Mouse (Mus musculus): ENCODE measurements around the gene Frmd3. TPM values are rescaled to one million over a fixed set of nuclear protein-coding genes. Genes with fewer than 3 reads are reported as not detected.
"Not testable (repeated sequence)": the region's sequence is repeated elsewhere in the genome, so short reads cannot be mapped to it uniquely, and the experiment has no call there.

Frmd3 gene
- polyA plus RNA-seq, 1 experiment from 2014 or later: 45.8 TPM

- no peak for ATAC-seq (ENCODE audit: low read depth)
- 78% methylated on average over 3 of the region's 3 CpGs for WGBS
- Histone ChIP-seq H3K4me2 (ENCODE audit: low read depth, low read length) (no peak overlapping the region), H3K4me1 (ENCODE audit: control insufficient read depth, insufficient read depth, low read length) (no peaks in the 10 kb centered on the region), H3K4me3 (ENCODE audit: low read depth, low read length) (no peak overlapping the region), H3K36me3 (ENCODE audit: control insufficient read depth, insufficient read depth, low read length) (no peaks in the 10 kb centered on the region), H3K9me3 (ENCODE audit: control insufficient read depth, low read length) (no peaks in the 10 kb centered on the region), H3K9ac (replicated peaks; ENCODE audit: low read depth, low read length) (no peak overlapping the region), H3K27me3 (ENCODE audit: control insufficient read depth, insufficient read depth, low read length) (no peaks in the 10 kb centered on the region), H3K27ac (ENCODE audit: low read depth, low read length) (no peak overlapping the region)
Observed at GRCm38 (mm10) chr4:74110816-74111215, 97.6 kb downstream of the Frmd3 start.

- no peak overlapping the region for H3K4me2 ChIP-seq (ENCODE audit: low read depth, low read length)
- no peak overlapping the region for H3K9ac ChIP-seq (replicated peaks; ENCODE audit: low read depth, low read length)
- ATAC-seq (ENCODE audit: low read depth): no peak
- no peaks in the 10 kb centered on the region for H3K36me3 ChIP-seq (ENCODE audit: control insufficient read depth, insufficient read depth, low read length)
- no peaks in the 10 kb centered on the region for H3K9me3 ChIP-seq (ENCODE audit: control insufficient read depth, low read length)
- no peak overlapping the region for H3K4me3 ChIP-seq (ENCODE audit: low read depth, low read length)
- no peaks in the 10 kb centered on the region for H3K27me3 ChIP-seq (ENCODE audit: control insufficient read depth, insufficient read depth, low read length)
- no peaks in the 10 kb centered on the region for H3K4me1 ChIP-seq (ENCODE audit: control insufficient read depth, insufficient read depth, low read length)
- no peak overlapping the region for H3K27ac ChIP-seq (ENCODE audit: low read depth, low read length)
Observed at GRCm38 (mm10) chr4:74191528-74191927, 178.3 kb downstream of the Frmd3 start.

GRCm38 (mm10) chr4:74201281-74201811, 188.1 kb downstream of the Frmd3 start:
- H3K4me3 ChIP-seq (ENCODE audit: low read depth, low read length): no peak overlapping the region

GRCm38 (mm10) chr4:74221780-74222179, 208.5 kb downstream of the Frmd3 start:
- not testable (repeated sequence) for H3K9ac ChIP-seq (replicated peaks; ENCODE audit: low read depth, low read length); H3K4me1 ChIP-seq (ENCODE audit: control insufficient read depth, insufficient read depth, low read length)
- ATAC-seq (ENCODE audit: low read depth): peak; percentile 11; the same call in 1 of the 2 replicates

More at GRCm38 (mm10) chr4:74201281-74201811, 188.1 kb downstream of the Frmd3 start:
- Histone ChIP-seq H3K4me1 (ENCODE audit: control insufficient read depth, insufficient read depth, low read length) (no peaks in the 10 kb centered on the region), H3K27ac (ENCODE audit: low read depth, low read length) (no peak overlapping the region), H3K9ac (replicated peaks; ENCODE audit: low read depth, low read length) (no peak overlapping the region), H3K36me3 (ENCODE audit: control insufficient read depth, insufficient read depth, low read length) (no peaks in the 10 kb centered on the region), H3K4me2 (ENCODE audit: low read depth, low read length) (no peak overlapping the region), H3K9me3 (ENCODE audit: control insufficient read depth, low read length) (no peaks in the 10 kb centered on the region), H3K27me3 (ENCODE audit: control insufficient read depth, insufficient read depth, low read length) (no peaks in the 10 kb centered on the region)
- no peak for ATAC-seq (ENCODE audit: low read depth)

GRCm38 (mm10) chr4:74222360-74222759, 209.1 kb downstream of the Frmd3 start:
- no peak overlapping the region for H3K27ac ChIP-seq (ENCODE audit: low read depth, low read length)
- H3K36me3 ChIP-seq (ENCODE audit: control insufficient read depth, insufficient read depth, low read length): no peaks in the 10 kb centered on the region
- no peak overlapping the region for H3K4me3 ChIP-seq (ENCODE audit: low read depth, low read length)
- H3K9me3 ChIP-seq (ENCODE audit: control insufficient read depth, low read length): no peaks in the 10 kb centered on the region
- 41% methylated on average over 3 of the region's 3 CpGs for WGBS
- no peaks in the 10 kb centered on the region for H3K27me3 ChIP-seq (ENCODE audit: control insufficient read depth, insufficient read depth, low read length)
- H3K9ac ChIP-seq (replicated peaks; ENCODE audit: low read depth, low read length): no peak overlapping the region
- no peak for ATAC-seq (ENCODE audit: low read depth)
- no peak overlapping the region for H3K4me2 ChIP-seq (ENCODE audit: low read depth, low read length)
- no peaks in the 10 kb centered on the region for H3K4me1 ChIP-seq (ENCODE audit: control insufficient read depth, insufficient read depth, low read length)

More at GRCm38 (mm10) chr4:74221780-74222179, 208.5 kb downstream of the Frmd3 start:
- not testable (repeated sequence) for H3K9me3 ChIP-seq (ENCODE audit: control insufficient read depth, low read length); H3K4me2 ChIP-seq (ENCODE audit: low read depth, low read length); H3K27me3 ChIP-seq (ENCODE audit: control insufficient read depth, insufficient read depth, low read length); H3K4me3 ChIP-seq (ENCODE audit: low read depth, low read length); H3K27ac ChIP-seq (ENCODE audit: low read depth, low read length); H3K36me3 ChIP-seq (ENCODE audit: control insufficient read depth, insufficient read depth, low read length)
- WGBS: 91% methylated on average over 1 of the region's 1 CpGs

GRCm38 (mm10) chr4:74224210-74224609, 211.0 kb downstream of the Frmd3 start:
- no peaks in the 10 kb centered on the region for H3K27me3 ChIP-seq (ENCODE audit: control insufficient read depth, insufficient read depth, low read length)
- 81% methylated on average over 2 of the region's 2 CpGs for WGBS
- no peak for ATAC-seq (ENCODE audit: low read depth)

GRCm38 (mm10) chr4:74230994-74231393, 217.8 kb downstream of the Frmd3 start:
- peak; percentile 38; the same call in 1 of the 2 replicates for ATAC-seq (ENCODE audit: low read depth)
- Histone ChIP-seq H3K4me2 (ENCODE audit: low read depth, low read length) (no peak overlapping the region), H3K9ac (replicated peaks; ENCODE audit: low read depth, low read length) (no peak overlapping the region), H3K4me3 (ENCODE audit: low read depth, low read length) (no peak overlapping the region), H3K36me3 (ENCODE audit: control insufficient read depth, insufficient read depth, low read length) (no peaks in the 10 kb centered on the region), H3K27ac (ENCODE audit: low read depth, low read length) (no peak overlapping the region), H3K9me3 (ENCODE audit: control insufficient read depth, low read length) (no peaks in the 10 kb centered on the region), H3K27me3 (ENCODE audit: control insufficient read depth, insufficient read depth, low read length) (no peaks in the 10 kb centered on the region), H3K4me1 (ENCODE audit: control insufficient read depth, insufficient read depth, low read length) (no peaks in the 10 kb centered on the region)
- 77% methylated on average over 4 of the region's 4 CpGs for WGBS

More at GRCm38 (mm10) chr4:74224210-74224609, 211.0 kb downstream of the Frmd3 start:
- Histone ChIP-seq H3K9me3 (ENCODE audit: control insufficient read depth, low read length) (no peaks in the 10 kb centered on the region), H3K4me1 (ENCODE audit: control insufficient read depth, insufficient read depth, low read length) (no peaks in the 10 kb centered on the region), H3K9ac (replicated peaks; ENCODE audit: low read depth, low read length) (no peak overlapping the region), H3K4me2 (ENCODE audit: low read depth, low read length) (no peak overlapping the region), H3K36me3 (ENCODE audit: control insufficient read depth, insufficient read depth, low read length) (no peaks in the 10 kb centered on the region), H3K4me3 (ENCODE audit: low read depth, low read length) (no peak overlapping the region), H3K27ac (ENCODE audit: low read depth, low read length) (no peak overlapping the region)

- no peaks in the 10 kb centered on the region for H3K4me1 ChIP-seq (ENCODE audit: control insufficient read depth, insufficient read depth, low read length)
- H3K4me3 ChIP-seq (ENCODE audit: low read depth, low read length): no peak overlapping the region
- H3K36me3 ChIP-seq (ENCODE audit: control insufficient read depth, insufficient read depth, low read length): no peaks in the 10 kb centered on the region
- 61% methylated on average over 5 of the region's 5 CpGs for WGBS
- H3K4me2 ChIP-seq (ENCODE audit: low read depth, low read length): no peak overlapping the region
- H3K9me3 ChIP-seq (ENCODE audit: control insufficient read depth, low read length): no peaks in the 10 kb centered on the region
- no peaks in the 10 kb centered on the region for H3K27me3 ChIP-seq (ENCODE audit: control insufficient read depth, insufficient read depth, low read length)
- H3K27ac ChIP-seq (ENCODE audit: low read depth, low read length): no peak overlapping the region
- no peak overlapping the region for H3K9ac ChIP-seq (replicated peaks; ENCODE audit: low read depth, low read length)
- ATAC-seq (ENCODE audit: low read depth): peak; percentile 45; the same call in 1 of the 2 replicates
Observed at GRCm38 (mm10) chr4:74231405-74231804, 218.2 kb downstream of the Frmd3 start.

GRCm38 (mm10) chr4:74233534-74233933, 220.3 kb downstream of the Frmd3 start:
- Histone ChIP-seq H3K4me1 (ENCODE audit: control insufficient read depth, insufficient read depth, low read length) (no peaks in the 10 kb centered on the region), H3K9me3 (ENCODE audit: control insufficient read depth, low read length) (no peaks in the 10 kb centered on the region), H3K9ac (replicated peaks; ENCODE audit: low read depth, low read length) (no peak overlapping the region), H3K4me3 (ENCODE audit: low read depth, low read length) (no peak overlapping the region), H3K36me3 (ENCODE audit: control insufficient read depth, insufficient read depth, low read length) (no peaks in the 10 kb centered on the region), H3K4me2 (ENCODE audit: low read depth, low read length) (no peak overlapping the region), H3K27me3 (ENCODE audit: control insufficient read depth, insufficient read depth, low read length) (no peaks in the 10 kb centered on the region), H3K27ac (ENCODE audit: low read depth, low read length) (no peak overlapping the region)
- no peak for ATAC-seq (ENCODE audit: low read depth)
- WGBS: 81% methylated on average over 3 of the region's 3 CpGs
